Mouse (Mus musculus): ENCODE data around the gene Adamts4. TPM values are rescaled to one million over a fixed set of nuclear protein-coding genes. Genes with fewer than 3 reads are reported as not detected.
A peak's percentile ranks its signal among the peaks of the same experiment; 100 is the strongest.

Adamts4 gene
- polyA plus RNA-seq, 1 experiment from 2014 or later, result 6.2 TPM

DNA sequence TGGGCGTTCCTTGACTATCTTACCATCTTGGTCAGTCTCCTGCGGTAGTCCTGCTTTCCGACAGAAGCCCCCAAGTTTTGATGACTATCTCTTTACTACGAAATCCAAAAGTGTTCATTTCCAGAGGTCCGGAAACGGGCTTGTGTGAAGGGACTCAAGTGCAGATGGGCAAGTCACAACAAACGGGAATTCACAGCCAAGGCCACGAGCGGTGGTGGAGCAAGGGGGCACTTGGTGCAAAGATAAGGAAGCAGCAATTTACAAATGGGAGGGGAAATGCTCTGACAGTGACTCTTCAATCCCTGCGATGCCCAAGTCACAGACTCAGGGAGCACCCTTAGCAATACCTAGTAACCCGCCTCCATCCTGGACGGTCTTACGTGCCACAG lies 2.8 kb upstream of the Adamts4 start:
- H3K4me1 ChIP-seq, result peaks cover 54% of the 10 kb centered on the region
- WGBS, result 11% methylated on average over 13 of the region's 13 CpGs

DNA sequence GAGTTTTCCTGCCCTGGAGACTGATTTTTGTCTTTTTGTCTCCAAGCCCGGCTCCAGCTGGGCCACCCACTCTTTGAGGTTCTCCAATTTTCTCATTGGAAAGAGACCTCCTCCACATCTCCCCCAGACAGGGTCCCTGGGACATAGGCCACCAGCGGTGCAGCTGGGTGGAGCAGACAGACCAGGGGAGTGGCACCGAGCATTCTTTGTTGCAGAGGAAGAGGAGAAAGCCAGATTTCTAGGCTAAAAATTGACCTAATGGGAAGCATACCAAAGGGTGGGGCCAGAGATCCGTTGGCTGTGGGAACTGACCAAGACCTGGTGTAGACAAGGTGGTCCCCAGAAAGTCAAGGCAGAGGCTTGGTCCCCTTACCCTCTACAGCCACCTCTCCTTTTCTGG lies 2.3 kb upstream of the Adamts4 start:
- 24% methylated on average over 4 of the region's 4 CpGs for WGBS
- peaks cover 22% of the 10 kb centered on the region for H3K36me3 ChIP-seq
- H3K4me3 ChIP-seq, result no peak overlapping the region; the same call in 1 of the 2 replicates
- peak overlapping the region; percentile 79 for H3K4me2 ChIP-seq (replicated peaks)
- no peaks in the 10 kb centered on the region for H3K9me3 ChIP-seq
- H3K4me1 ChIP-seq, result peaks cover 54% of the 10 kb centered on the region
- H3K27me3 ChIP-seq (replicated peaks), result no peaks in the 10 kb centered on the region
- peak overlapping the region; percentile 42; the same call in 1 of the 2 replicates for H3K27ac ChIP-seq
- 0 out of 2 replicates have a peak overlapping the region, but pooled peaks have one; percentile 1 for H3K9ac ChIP-seq
- no peak for ATAC-seq (ENCODE audit: low FRiP score, low read depth)

More for the DNA sequence above, 2.8 kb upstream of the Adamts4 start:
- Histone ChIP-seq H3K4me3 (peak overlapping the region; percentile 18), H3K27me3 (replicated peaks) (no peaks in the 10 kb centered on the region), H3K27ac (peak overlapping the region; percentile 42; the same call in 1 of the 2 replicates), H3K4me2 (replicated peaks) (peak overlapping the region; percentile 79), H3K9me3 (no peaks in the 10 kb centered on the region), H3K36me3 (peaks cover 27% of the 10 kb centered on the region), H3K9ac (0 out of 2 replicates have a peak overlapping the region, but pooled peaks have one; percentile 1)
- peak; percentile 17; the same call in 1 of the 2 replicates for ATAC-seq (ENCODE audit: low FRiP score, low read depth)

DNA sequence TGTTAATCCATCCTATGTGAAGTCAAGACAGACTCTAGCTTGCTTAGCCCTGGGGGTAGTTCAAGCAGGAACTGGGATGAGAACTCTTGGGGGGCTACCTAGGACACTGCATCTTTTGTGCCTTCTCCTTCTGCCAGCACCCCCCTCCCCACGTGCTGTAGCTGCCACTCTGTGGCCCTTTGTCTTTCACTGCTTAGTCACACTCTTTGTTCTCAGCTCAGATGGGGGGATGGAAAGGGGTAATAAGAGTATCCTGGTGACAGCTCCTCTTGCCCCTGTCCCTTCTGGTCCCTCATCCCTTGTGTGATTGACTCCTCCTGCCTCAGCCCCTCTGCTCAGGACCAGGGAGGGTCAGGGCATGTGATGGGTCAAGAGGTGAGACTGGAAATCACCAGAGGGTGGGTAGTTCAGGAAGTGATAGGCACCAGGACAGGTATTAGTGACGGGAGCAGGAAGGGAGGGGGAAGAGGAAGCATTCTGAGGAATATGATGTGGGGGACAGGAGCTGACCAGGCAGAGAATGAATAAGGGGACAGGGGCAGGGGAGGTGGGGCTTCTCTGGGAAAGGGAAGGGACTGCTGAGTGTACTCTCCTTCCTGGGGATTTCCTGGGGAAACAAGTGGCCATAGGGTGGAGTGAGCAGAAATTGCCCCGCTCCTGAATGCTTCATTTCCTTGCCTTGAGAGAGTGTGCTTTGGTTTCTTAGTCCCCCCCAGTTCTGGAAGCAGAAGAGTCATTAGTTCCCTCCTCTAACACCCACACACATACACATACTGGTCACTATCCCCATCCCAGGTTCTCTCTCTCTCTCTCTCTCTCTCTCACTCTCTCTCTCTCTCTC lies 1.6 kb upstream of the Adamts4 start:
- no peak overlapping the region for H3K9ac ChIP-seq
- peaks cover 54% of the 10 kb centered on the region for H3K4me1 ChIP-seq
- no peaks in the 10 kb centered on the region for H3K9me3 ChIP-seq
- peaks cover 16% of the 10 kb centered on the region for H3K36me3 ChIP-seq
- no peak for ATAC-seq (ENCODE audit: low FRiP score, low read depth)
- H3K4me3 ChIP-seq, result no peak overlapping the region
- H3K27me3 ChIP-seq (replicated peaks), result no peaks in the 10 kb centered on the region
- no peak overlapping the region for H3K27ac ChIP-seq
- peak overlapping the region; percentile 18 for H3K4me2 ChIP-seq (replicated peaks)
- WGBS, result 49% methylated on average over 3 of the region's 3 CpGs

DNA sequence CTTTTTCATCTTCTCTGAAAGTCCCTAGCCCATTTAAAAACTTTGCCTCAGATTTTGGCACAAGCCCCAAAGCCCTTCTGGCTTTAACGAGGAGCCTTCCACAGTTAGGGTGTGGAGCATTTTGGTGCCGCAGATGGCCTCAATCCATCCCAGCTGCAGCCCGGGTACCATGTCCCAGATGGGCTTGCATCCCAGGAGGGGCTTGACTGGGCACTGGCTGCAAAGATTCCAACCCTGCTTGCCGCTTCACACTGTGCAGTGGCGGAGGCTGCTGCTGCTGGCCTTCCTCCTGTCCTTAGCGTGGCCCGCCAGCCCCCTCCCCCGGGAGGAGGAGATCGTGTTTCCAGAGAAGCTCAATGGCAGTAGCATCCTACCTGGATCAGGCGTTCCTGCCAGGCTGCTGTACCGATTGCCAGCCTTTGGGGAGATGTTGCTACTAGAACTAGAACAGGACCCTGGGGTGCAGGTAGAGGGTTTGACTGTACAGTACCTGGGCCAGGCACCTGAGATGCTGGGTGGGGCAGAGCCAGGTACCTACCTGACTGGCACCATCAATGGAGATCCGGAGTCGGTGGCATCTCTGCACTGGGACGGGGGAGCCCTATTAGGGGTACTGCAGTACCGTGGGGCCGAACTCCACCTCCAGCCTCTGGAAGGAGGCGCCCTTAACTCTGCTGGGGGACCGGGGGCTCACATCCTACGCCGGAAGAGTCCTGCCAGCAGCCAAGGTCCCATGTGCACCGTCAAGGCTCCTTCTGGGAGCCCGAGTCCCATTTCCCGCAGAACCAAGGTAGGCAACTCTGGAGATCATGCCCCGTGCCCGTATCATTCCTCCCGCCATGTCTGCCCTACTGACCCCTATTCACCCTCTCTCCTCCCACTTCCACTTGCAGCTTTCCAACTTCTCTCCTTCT lies 716 bp downstream of the Adamts4 start, which contains the start of gene Ndufs2:
Gene Ndufs2, minus strand, starts transcription at position 709 of the 914 bp plus-strand sequence.
- peak within 1 kb of the TSS; percentile 22 for H3K4me3 ChIP-seq
- peak within 1 kb of the TSS; percentile 9 for H3K9ac ChIP-seq
- WGBS, result 10% methylated on average over 26 of the region's 26 CpGs
- peaks cover 49% of the 10 kb centered on the region for H3K4me1 ChIP-seq
- 0 out of 2 replicates have a peak, but pooled peaks have one; percentile 6 for ATAC-seq (ENCODE audit: low FRiP score, low read depth)
- no peaks in the 10 kb centered on the region for H3K9me3 ChIP-seq
- no peak within 1 kb of the TSS for H3K27ac ChIP-seq
- peak within 1 kb of the TSS; percentile 58 for H3K4me2 ChIP-seq (replicated peaks)
- H3K36me3 ChIP-seq, result no peaks in the 10 kb centered on the region
- no peaks in the 10 kb centered on the region for H3K27me3 ChIP-seq (replicated peaks)

DNA sequence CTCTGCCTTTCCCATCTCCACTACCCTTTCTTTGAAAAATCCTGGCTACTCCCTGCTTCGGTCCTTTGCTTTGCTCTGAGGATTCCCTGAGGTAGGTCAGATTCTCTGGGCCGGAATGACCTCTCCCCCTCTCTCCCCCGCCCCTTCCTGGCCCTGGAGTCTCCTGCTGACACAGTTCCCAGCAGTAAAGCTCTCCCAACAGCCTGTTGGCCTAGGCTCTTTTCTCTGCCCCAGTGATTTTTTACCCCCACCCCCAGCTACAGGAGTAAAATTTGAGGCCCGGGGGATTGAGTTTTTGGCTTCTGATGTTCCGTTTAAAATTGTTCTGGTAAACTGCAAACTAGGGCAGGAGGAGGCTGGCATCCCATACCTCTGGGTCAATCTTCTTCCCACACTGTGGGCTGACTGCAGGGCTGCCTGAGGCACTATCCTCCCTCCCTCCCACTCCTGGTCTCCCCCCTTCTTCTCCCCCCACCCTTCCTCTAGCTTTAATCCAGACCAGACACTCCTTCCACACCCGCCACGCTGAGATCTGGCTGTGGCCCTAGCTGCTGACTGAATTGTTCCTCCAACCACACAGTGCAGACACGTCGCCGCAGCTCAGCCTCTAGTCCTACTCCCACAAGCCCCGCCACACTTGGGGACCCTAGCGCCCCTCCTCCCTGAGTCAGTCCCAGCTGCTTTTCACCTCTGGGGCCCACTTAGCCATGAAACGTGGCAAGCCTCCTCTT lies 1.5 kb downstream of the Adamts4 start:
- no peak for ATAC-seq (ENCODE audit: low FRiP score, low read depth)
- H3K4me1 ChIP-seq, result peaks cover 44% of the 10 kb centered on the region
- no peaks in the 10 kb centered on the region for H3K27me3 ChIP-seq (replicated peaks)
- no peaks in the 10 kb centered on the region for H3K9me3 ChIP-seq
- H3K36me3 ChIP-seq, result no peaks in the 10 kb centered on the region
- no peak overlapping the region for H3K27ac ChIP-seq
- H3K4me2 ChIP-seq (replicated peaks), result peak overlapping the region; percentile 58
- peak overlapping the region; percentile 22; the same call in 1 of the 2 replicates for H3K4me3 ChIP-seq
- WGBS, result 5% methylated on average over 13 of the region's 13 CpGs
- peak overlapping the region; percentile 9; the same call in 1 of the 2 replicates for H3K9ac ChIP-seq

DNA sequence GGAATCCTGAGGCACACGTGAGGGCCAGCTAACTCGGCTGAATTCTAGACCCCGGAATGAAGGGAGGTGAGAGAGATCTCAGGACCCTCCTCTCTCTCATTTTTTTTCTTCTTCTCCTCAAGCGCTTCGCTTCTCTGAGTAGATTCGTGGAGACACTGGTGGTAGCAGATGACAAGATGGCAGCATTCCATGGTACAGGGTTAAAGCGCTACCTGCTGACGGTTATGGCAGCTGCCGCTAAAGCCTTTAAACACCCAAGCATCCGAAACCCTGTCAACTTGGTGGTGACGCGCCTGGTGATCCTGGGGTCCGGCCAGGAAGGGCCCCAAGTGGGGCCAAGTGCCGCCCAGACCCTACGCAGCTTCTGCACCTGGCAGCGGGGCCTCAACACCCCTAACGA lies 2.2 kb downstream of the Adamts4 start:
- Histone ChIP-seq H3K36me3 (no peaks in the 10 kb centered on the region), H3K9ac (no peak overlapping the region), H3K9me3 (no peaks in the 10 kb centered on the region), H3K4me1 (peaks cover 43% of the 10 kb centered on the region), H3K4me3 (no peak overlapping the region), H3K4me2 (replicated peaks) (peak overlapping the region; percentile 58), H3K27me3 (replicated peaks) (no peaks in the 10 kb centered on the region), H3K27ac (no peak overlapping the region)
- 60% methylated on average over 17 of the region's 17 CpGs for WGBS
- ATAC-seq (ENCODE audit: low FRiP score, low read depth), result no peak

DNA sequence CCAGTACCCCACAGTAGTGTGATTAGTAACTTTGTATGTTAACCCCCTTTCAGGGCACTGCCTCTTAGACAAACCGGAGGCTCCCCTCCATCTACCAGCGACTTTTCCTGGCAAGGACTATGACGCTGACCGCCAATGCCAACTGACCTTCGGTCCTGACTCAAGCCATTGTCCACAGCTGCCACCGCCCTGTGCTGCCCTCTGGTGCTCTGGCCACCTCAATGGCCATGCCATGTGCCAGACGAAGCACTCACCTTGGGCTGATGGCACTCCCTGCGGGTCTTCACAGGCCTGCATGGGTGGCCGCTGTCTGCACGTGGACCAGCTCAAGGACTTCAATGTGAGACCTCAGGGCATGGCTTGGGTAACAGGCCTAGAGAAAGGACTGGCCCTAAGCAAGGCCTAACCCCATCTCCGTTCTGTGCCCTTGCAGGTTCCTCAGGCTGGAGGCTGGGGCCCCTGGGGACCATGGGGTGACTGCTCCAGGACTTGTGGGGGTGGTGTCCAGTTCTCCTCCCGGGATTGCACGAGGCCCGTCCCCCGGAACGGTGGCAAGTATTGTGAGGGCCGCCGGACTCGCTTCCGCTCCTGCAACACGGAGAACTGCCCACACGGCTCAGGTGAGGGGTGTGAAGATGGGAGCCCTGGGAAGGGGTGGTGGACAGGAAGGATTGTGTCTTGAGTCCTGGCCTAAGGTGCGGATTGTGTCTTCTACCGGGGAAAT lies 6.0 kb downstream of the Adamts4 start:
- peaks cover 11% of the 10 kb centered on the region for H3K4me1 ChIP-seq
- ATAC-seq (ENCODE audit: low FRiP score, low read depth), result no peak
- no peak overlapping the region for H3K27ac ChIP-seq
- no peaks in the 10 kb centered on the region for H3K9me3 ChIP-seq
- H3K27me3 ChIP-seq (replicated peaks), result no peaks in the 10 kb centered on the region
- no peak overlapping the region for H3K4me3 ChIP-seq
- WGBS, result 92% methylated on average over 24 of the region's 24 CpGs
- no peak overlapping the region for H3K9ac ChIP-seq
- no peak overlapping the region for H3K4me2 ChIP-seq (replicated peaks)
- peaks cover 4% of the 10 kb centered on the region; the same call in 1 of the 2 replicates for H3K36me3 ChIP-seq

DNA sequence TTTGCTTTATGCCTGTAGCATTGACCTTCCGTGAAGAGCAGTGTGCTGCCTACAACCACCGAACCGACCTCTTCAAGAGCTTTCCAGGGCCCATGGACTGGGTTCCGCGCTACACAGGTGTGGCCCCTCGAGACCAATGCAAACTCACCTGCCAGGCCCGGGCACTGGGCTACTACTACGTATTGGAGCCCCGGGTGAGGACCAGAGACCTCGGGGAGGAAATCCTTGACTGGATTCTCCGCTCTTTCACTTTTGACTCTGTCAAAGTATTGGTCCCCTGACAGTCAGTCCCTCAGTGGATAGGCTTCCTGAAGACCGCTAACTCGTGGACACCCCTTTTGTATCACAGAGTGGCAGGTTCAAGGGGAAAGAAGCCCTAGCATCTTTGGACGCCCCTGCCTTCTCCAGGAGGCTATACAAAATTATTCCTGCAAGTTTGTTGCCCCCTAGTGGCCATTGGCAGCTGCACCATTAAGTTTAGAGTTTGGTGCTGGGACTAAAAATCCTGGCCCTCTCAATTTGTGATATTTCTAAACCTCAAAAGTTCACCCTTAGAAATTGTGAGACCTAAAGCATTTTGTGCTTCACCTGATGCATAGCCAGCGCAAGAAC lies 6.8 kb downstream of the Adamts4 start:
- Histone ChIP-seq H3K27ac (no peak overlapping the region), H3K4me3 (no peak overlapping the region), H3K27me3 (replicated peaks) (no peaks in the 10 kb centered on the region), H3K9me3 (no peaks in the 10 kb centered on the region), H3K36me3 (peaks cover 4% of the 10 kb centered on the region; the same call in 1 of the 2 replicates), H3K9ac (no peak overlapping the region), H3K4me2 (replicated peaks) (no peak overlapping the region), H3K4me1 (peaks cover 3% of the 10 kb centered on the region)
- 69% methylated on average over 15 of the region's 15 CpGs for WGBS
- 0 out of 2 replicates have a peak, but pooled peaks have one; percentile 39 for ATAC-seq (ENCODE audit: low FRiP score, low read depth)

DNA sequence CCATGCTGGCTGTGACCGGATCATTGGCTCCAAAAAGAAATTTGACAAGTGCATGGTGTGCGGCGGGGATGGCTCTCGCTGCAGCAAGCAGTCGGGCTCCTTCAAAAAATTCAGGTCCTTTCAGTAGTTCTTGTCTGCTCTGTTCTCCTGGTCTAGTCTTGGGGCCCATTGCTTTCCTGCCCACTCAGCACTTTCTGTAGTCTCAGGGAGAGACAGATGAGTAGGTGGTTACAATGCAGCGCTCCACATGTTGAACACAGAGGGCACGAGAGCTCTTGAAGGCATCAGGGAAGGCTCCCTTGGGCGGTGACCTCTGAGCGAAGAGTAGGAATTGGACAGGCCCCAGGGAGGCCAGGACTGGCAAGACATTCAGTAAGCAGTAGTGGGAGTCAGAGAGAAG lies 7.6 kb downstream of the Adamts4 start:
- Histone ChIP-seq H3K4me3 (no peak overlapping the region), H3K27me3 (replicated peaks) (no peaks in the 10 kb centered on the region), H3K27ac (no peak overlapping the region), H3K9ac (no peak overlapping the region), H3K4me1 (no peaks in the 10 kb centered on the region), H3K9me3 (no peaks in the 10 kb centered on the region), H3K36me3 (peaks cover 4% of the 10 kb centered on the region; the same call in 1 of the 2 replicates), H3K4me2 (replicated peaks) (no peak overlapping the region)
- 87% methylated on average over 9 of the region's 9 CpGs for WGBS
- no peak for ATAC-seq (ENCODE audit: low FRiP score, low read depth)

DNA sequence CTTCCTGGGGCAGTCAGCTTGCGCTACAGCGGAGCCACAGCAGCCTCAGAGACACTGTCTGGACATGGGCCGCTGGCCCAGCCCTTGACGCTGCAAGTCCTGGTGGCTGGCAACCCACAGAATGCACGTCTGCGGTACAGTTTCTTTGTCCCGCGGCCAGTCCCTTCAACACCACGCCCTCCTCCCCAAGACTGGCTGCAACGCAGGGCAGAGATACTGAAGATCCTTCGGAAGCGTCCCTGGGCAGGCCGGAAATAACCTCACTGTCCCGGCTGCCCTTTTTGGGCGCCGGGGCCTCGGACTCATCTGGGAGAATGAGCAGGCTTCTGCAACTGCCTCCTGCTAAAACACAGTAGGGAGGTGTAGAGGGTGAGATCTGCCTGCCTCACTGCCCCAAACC lies 8.7 kb downstream of the Adamts4 start:
- peaks cover 4% of the 10 kb centered on the region; the same call in 1 of the 2 replicates for H3K36me3 ChIP-seq
- WGBS, result 80% methylated on average over 17 of the region's 17 CpGs

More for the DNA sequence above, 8.7 kb downstream of the Adamts4 start:
- H3K4me1 ChIP-seq, result no peaks in the 10 kb centered on the region
- ATAC-seq (ENCODE audit: low FRiP score, low read depth), result no peak
- no peaks in the 10 kb centered on the region for H3K27me3 ChIP-seq (replicated peaks)
- H3K4me3 ChIP-seq, result no peak overlapping the region
- no peaks in the 10 kb centered on the region for H3K9me3 ChIP-seq
- H3K4me2 ChIP-seq (replicated peaks), result no peak overlapping the region
- H3K9ac ChIP-seq, result no peak overlapping the region
- no peak overlapping the region for H3K27ac ChIP-seq
